Mouse (Mus musculus): ENCODE measurements at regions not wholly inside any gene's neighbourhood (a gene's known extent, or its start where the extent isn't known, plus 50 kb on each side); places are given as distances from the start of the nearest gene placed in this dataset.

DNA sequence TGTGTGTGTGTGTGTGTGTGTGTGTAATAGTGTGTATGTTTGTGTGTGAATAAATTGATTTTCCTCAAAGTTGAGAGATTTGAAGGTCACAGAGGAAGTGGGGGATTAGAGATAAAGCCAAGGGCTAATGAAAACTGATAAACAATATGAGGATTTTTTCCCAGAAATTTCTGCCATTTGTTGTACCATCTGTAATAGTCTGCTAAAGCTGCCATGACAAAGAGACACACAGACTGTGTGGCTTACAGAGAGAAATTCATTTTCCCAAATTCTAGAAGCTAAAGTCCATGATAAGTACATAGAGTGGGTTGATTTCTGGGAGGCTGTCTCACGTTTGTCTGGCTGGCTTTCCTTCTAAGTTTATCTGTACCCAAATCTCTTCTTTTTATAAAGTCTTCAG is 259.6 kb downstream of the Ndufa4 start:
- DNase-seq, result no peak
- Histone ChIP-seq H3K27ac (ENCODE audit: insufficient read depth, low read length) (no peak overlapping the region), H3K4me3 (replicated peaks; ENCODE audit: insufficient read depth, low read depth, low read length) (no peak overlapping the region), H3K27me3 (ENCODE audit: control insufficient read depth, insufficient read depth, low read length) (no peaks in the 10 kb centered on the region), H3K4me1 (ENCODE audit: control insufficient read depth, insufficient read depth, low read length) (no peaks in the 10 kb centered on the region)
- TF ChIP-seq CTCF (IDR thresholded peaks at IDR 0.05; ENCODE audit: borderline replicate concordance, insufficient read depth, low read depth, low read length), result no peak
- no peak for TF ChIP-seq POLR2A (IDR thresholded peaks at IDR 0.05; ENCODE audit: borderline replicate concordance, insufficient read depth, low read length)
- 65% methylated on average over 1 of the region's 1 CpGs for WGBS

DNA sequence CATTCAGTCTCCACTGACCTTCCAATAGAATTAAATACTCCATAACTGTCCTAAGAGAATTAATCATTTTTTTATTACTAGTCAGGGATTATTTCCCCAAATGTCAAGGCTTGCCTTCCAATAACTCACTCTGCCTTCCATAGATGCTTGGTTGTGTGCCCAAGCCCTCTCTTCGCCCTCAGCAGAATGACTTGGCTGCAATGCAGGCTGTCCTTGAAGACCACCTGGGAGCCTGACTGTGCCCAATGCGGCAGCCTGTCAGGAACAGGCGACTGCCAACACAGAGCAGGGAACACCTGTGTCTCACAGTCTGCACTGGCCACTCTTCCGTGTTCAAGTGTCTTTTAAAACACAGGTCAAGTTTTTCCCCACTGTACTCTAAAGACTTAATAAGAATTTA is 294.0 kb downstream of the Ndufa4 start:
- DNase-seq, result peak; percentile 28 to 59
- Histone ChIP-seq H3K4me1 (ENCODE audit: control insufficient read depth, insufficient read depth, low read length) (0 out of 2 replicates have a peak, but pooled peaks cover 3% of the 10 kb centered on the region), H3K27ac (ENCODE audit: insufficient read depth, low read length) (no peak overlapping the region), H3K27me3 (ENCODE audit: control insufficient read depth, insufficient read depth, low read length) (no peaks in the 10 kb centered on the region), H3K4me3 (replicated peaks; ENCODE audit: insufficient read depth, low read depth, low read length) (no peak overlapping the region)
- TF ChIP-seq POLR2A (IDR thresholded peaks at IDR 0.05; ENCODE audit: borderline replicate concordance, insufficient read depth, low read length) (no peak), CTCF (IDR thresholded peaks at IDR 0.05; ENCODE audit: borderline replicate concordance, insufficient read depth, low read depth, low read length) (no peak)
- WGBS, result 9% methylated on average over 4 of the region's 4 CpGs

DNA sequence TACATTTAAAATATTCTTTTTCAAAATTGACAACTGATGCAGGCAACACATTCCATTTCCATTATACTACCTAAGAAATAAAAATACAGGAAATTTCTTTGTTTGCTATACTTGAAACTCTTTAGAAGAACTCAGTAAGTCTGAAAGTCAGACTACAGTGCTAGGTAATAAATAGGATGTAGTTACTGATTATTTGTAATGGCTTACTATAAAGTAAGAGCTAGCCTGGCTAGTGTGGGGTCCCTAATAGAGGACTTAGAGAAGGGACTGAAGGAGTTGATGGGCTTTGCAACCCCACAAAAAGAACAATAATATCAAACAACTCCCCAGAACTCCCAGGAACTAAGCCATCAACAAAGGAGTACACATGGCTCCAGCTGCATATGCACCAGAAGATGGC is 299.1 kb downstream of the Ndufa4 start:
- no peak for DNase-seq
- no peaks in the 10 kb centered on the region for H3K27me3 ChIP-seq (ENCODE audit: control insufficient read depth, insufficient read depth, low read length)
- no peak overlapping the region for H3K4me3 ChIP-seq (replicated peaks; ENCODE audit: insufficient read depth, low read depth, low read length)
- no peak for TF ChIP-seq POLR2A (IDR thresholded peaks at IDR 0.05; ENCODE audit: borderline replicate concordance, insufficient read depth, low read length)
- no peak for TF ChIP-seq CTCF (IDR thresholded peaks at IDR 0.05; ENCODE audit: borderline replicate concordance, insufficient read depth, low read depth, low read length)
- no peaks in the 10 kb centered on the region for H3K4me1 ChIP-seq (ENCODE audit: control insufficient read depth, insufficient read depth, low read length)
- H3K27ac ChIP-seq (ENCODE audit: insufficient read depth, low read length), result no peak overlapping the region

DNA sequence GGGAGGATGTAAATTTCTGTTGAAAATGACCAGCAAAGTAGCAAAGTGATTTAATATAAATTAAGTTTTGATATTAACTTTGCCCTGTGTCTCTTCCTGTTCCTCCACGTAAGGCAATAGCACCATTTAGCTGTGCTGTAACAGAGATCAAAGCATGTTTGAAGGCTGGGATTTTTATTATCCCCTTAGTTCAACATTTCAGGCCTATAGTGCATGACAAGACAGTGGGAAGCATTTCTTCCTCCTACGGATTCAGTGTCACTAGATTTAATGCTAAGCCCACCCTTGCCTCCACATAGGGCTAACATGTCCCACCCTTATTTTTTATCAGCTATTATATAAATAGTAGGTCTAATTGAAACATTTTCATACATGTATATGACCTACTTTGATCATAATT is 299.6 kb downstream of the Ndufa4 start:
- Histone ChIP-seq H3K27ac (ENCODE audit: insufficient read depth, low read length) (no peak overlapping the region), H3K4me1 (ENCODE audit: control insufficient read depth, insufficient read depth, low read length) (no peaks in the 10 kb centered on the region), H3K27me3 (ENCODE audit: control insufficient read depth, insufficient read depth, low read length) (no peaks in the 10 kb centered on the region), H3K4me3 (replicated peaks; ENCODE audit: insufficient read depth, low read depth, low read length) (no peak overlapping the region)
- WGBS, result 94% methylated on average over 2 of the region's 2 CpGs
- DNase-seq, result no peak
- TF ChIP-seq CTCF (IDR thresholded peaks at IDR 0.05; ENCODE audit: borderline replicate concordance, insufficient read depth, low read depth, low read length) (no peak), POLR2A (IDR thresholded peaks at IDR 0.05; ENCODE audit: borderline replicate concordance, insufficient read depth, low read length) (no peak)

DNA sequence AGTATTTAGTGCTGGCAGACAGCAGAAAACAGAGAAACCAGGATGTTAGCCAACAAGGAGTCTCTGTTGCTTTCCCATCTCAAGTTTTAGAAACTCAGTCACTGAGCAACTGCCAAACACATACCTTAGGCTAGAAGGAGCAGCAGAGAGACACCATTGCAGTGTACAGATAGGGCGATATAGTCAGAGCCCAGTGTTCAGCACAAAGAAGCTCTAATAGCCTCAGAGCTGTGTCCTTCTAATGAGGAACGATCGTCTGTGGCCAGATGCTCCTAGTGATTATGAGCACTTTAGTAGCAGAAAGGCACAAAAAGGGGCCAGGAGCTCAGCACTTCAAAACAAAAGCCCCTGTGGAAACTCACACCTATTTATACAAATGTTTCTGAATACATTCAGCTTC is 301.2 kb downstream of the Ndufa4 start:
- DNase-seq, result no peak
- no peaks in the 10 kb centered on the region for H3K27me3 ChIP-seq (ENCODE audit: control insufficient read depth, insufficient read depth, low read length)
- H3K27ac ChIP-seq (ENCODE audit: insufficient read depth, low read length), result no peak overlapping the region
- no peaks in the 10 kb centered on the region for H3K4me1 ChIP-seq (ENCODE audit: control insufficient read depth, insufficient read depth, low read length)
- WGBS, result 50% methylated on average over 3 of the region's 3 CpGs
- TF ChIP-seq POLR2A (IDR thresholded peaks at IDR 0.05; ENCODE audit: borderline replicate concordance, insufficient read depth, low read length) (no peak), CTCF (IDR thresholded peaks at IDR 0.05; ENCODE audit: borderline replicate concordance, insufficient read depth, low read depth, low read length) (no peak)
- no peak overlapping the region for H3K4me3 ChIP-seq (replicated peaks; ENCODE audit: insufficient read depth, low read depth, low read length)

DNA sequence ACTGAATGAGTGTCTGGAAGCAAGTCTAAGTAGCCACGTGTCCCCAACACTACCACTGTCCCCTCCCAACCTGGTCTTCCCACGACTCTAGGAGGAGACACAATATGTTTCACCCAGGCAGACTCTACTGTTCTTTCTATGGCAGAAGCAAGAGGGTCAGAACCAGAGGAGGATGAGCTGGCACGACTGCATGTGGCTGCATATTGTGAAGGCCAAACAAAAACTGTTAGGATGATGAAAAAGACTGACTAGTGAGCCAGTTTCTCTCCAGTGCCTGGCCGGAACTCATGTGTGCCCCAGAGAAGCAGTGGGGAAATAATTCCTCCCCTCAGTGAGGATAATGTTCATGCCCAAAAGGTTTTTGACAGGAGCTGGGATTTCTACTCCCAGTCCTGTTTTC is 301.8 kb downstream of the Ndufa4 start:
- DNase-seq, result no peak
- Histone ChIP-seq H3K4me1 (ENCODE audit: control insufficient read depth, insufficient read depth, low read length) (no peaks in the 10 kb centered on the region), H3K4me3 (replicated peaks; ENCODE audit: insufficient read depth, low read depth, low read length) (no peak overlapping the region), H3K27ac (ENCODE audit: insufficient read depth, low read length) (no peak overlapping the region), H3K27me3 (ENCODE audit: control insufficient read depth, insufficient read depth, low read length) (no peaks in the 10 kb centered on the region)
- 26% methylated on average over 4 of the region's 4 CpGs for WGBS
- no peak for TF ChIP-seq POLR2A (IDR thresholded peaks at IDR 0.05; ENCODE audit: borderline replicate concordance, insufficient read depth, low read length)
- TF ChIP-seq CTCF (IDR thresholded peaks at IDR 0.05; ENCODE audit: borderline replicate concordance, insufficient read depth, low read depth, low read length), result no peak

DNA sequence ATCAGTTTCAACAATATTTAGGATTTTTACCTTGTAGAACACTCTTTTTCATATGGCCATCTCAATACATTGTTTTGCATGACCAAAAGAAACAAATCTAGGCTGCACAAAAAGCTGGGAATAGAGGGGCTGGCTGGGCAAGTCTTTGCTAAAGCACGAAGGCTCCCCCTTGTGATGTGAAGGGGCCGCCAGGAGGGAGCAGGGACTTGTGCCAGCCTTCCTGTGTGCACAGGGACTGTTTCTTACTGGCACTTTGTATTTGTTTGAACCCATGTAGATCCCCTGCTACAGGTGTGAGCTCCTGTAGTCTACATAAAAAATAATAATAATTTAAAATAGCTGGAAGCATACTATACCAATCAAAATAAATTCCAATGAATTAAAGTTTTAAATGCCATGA is 312.4 kb downstream of the Ndufa4 start:
- TF ChIP-seq CTCF (IDR thresholded peaks at IDR 0.05; ENCODE audit: borderline replicate concordance, insufficient read depth, low read depth, low read length) (no peak), POLR2A (IDR thresholded peaks at IDR 0.05; ENCODE audit: borderline replicate concordance, insufficient read depth, low read length) (no peak)
- 62% methylated on average over 2 of the region's 2 CpGs for WGBS
- H3K4me1 ChIP-seq (ENCODE audit: control insufficient read depth, insufficient read depth, low read length), result no peaks in the 10 kb centered on the region; the same call in 1 of the 2 replicates
- H3K27ac ChIP-seq (ENCODE audit: insufficient read depth, low read length), result no peak overlapping the region
- peak; percentile 16 to 25 for DNase-seq
- no peaks in the 10 kb centered on the region for H3K27me3 ChIP-seq (ENCODE audit: control insufficient read depth, insufficient read depth, low read length)
- H3K4me3 ChIP-seq (replicated peaks; ENCODE audit: insufficient read depth, low read depth, low read length), result no peak overlapping the region

DNA sequence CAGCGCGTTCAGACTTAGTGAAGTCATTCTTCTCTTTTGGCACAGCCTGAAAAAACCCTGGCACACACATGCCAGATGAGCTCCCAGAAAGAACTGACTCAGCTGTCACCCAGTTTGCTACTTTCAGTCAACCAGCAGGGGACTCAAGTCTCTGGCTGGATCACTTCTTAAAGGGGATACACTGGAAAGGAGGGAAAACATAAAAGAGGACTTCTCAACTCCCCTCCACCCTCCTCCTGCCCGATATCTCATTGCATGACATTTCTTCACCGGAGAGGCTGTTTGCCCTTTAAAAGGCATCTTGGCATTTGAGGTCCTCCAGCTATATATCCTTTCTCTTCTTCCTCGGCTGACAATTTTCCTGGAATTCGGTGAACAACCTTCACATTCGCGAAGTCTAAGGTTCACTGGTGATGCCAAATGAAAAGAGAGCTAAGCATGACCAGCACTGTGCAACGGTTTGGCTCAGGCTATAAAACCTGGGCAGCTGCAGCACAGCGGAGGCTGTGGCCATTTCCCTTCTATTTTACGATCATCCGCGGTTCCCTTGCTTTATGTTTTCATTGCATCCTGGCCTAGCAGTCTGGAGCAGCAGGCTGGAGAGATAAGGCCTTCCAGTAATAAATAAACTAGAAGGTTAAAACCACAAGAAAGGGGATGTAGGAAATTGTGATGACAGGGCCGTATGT is 313.6 kb downstream of the Ndufa4 start:
- Histone ChIP-seq H3K27me3 (ENCODE audit: control insufficient read depth, insufficient read depth, low read length) (no peaks in the 10 kb centered on the region), H3K4me1 (ENCODE audit: control insufficient read depth, insufficient read depth, low read length) (no peaks in the 10 kb centered on the region; the same call in 1 of the 2 replicates), H3K4me3 (replicated peaks; ENCODE audit: insufficient read depth, low read depth, low read length) (peak overlapping the region; percentile 28), H3K27ac (ENCODE audit: insufficient read depth, low read length) (no peak overlapping the region)
- WGBS, result 15% methylated on average over 14 of the region's 14 CpGs
- DNase-seq, result peak; percentile 29 to 59
- no peak for TF ChIP-seq CTCF (IDR thresholded peaks at IDR 0.05; ENCODE audit: borderline replicate concordance, insufficient read depth, low read depth, low read length)
- no peak for TF ChIP-seq POLR2A (IDR thresholded peaks at IDR 0.05; ENCODE audit: borderline replicate concordance, insufficient read depth, low read length)

All from cerebellum, adult 2 months (tissue).